Mouse (Mus musculus): ENCODE data around the gene Arl6ip4. TPM values are rescaled to one million over a fixed set of nuclear protein-coding genes. Genes with fewer than 3 reads are reported as not detected.

Arl6ip4 gene
- total and polyA plus RNA-seq, 2 experiments from 2014 or later = 36.0 to 98.3 TPM

DNA sequence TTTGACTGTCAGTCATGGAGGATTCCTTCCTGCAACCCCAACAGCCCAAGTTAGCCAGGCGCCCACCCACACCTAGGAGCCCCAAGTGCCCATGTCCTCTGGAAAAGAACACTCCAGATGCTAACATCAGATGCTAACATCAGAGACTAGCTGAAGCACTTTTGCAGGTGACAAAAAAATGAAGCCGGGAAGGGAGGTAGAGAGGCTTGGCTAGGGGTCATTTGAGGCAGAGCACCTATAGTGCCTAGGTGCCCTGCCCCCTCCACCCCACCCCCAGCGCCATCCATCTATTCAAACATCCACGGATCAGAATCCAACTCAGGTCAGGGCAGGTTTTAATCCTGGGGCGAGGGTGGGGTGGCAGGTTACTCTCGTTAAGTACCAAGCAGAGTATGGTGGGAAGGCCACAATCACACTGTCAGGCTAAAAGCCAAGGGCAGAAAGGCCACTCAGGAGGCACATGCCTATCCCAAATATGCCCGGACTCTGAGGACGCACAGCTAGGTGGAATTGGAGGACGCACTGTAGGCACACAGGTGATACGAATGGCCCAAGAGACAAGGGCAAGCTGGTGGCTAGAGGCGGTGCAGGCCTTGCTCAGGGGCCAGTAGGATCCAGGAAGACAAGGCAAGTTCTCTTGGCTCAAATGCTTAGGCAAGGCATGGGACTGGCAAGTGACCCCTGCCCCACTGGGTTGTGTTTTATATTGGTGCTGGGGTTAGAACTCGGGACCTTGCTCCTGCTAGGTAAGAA is 21.9 kb upstream of the Arl6ip4 start:
- TF ChIP-seq CTCF (IDR thresholded peaks at IDR 0.05; ENCODE audit: low read depth) = no peak
- Histone ChIP-seq H3K27me3 (ENCODE audit: insufficient read depth, low read length) (no peaks in the 10 kb centered on the region), H3K4me1 (ENCODE audit: insufficient read depth) (no peaks in the 10 kb centered on the region), H3K27ac (ENCODE audit: low read depth, low read length) (no peak overlapping the region), H3K36me3 (ENCODE audit: insufficient read depth) (peaks cover 5% of the 10 kb centered on the region; the same call in 1 of the 2 replicates), H3K4me3 (ENCODE audit: low read depth, low read length) (no peak overlapping the region), H3K9me3 (ENCODE audit: low read length) (no peaks in the 10 kb centered on the region), H3K9ac (no peak overlapping the region), H3K4me2 (ENCODE audit: low read depth) (0 out of 2 replicates have a peak overlapping the region, but pooled peaks have one; percentile 63)
- WGBS = 81% methylated on average over 12 of the region's 12 CpGs
- DNase-seq (no peak), ATAC-seq (no peak)

DNA sequence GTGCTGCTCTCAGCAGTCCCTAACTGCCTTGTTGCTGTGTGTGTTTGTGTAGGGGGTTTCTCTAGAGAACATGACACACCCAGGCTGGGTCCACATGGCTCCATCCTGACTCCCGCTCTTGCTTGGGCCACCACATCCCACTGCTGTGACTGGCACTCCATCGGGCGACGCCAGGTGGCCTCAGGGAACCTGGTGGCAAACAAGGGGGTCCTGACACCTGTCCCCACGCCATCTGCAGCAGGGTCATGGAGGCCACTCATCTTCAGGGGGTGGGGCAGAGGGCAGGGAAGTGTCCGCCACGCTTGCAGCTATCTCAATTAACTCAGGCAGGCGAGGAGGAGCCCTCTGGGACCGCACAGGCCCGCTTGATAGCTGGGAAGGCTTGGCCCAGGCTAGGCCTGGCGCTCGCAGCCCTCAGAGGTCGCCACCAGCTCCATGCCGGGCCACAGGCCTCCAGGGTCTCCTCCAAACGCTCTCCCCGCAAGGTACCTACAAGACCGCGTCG is 20.8 kb upstream of the Arl6ip4 start:
- 0 out of 2 replicates have a peak, but pooled peaks cover 3% of the 10 kb centered on the region for H3K9me3 ChIP-seq (ENCODE audit: low read length)
- ATAC-seq (peak; percentile 66), DNase-seq (no peak)
- TF ChIP-seq CTCF (IDR thresholded peaks at IDR 0.05; ENCODE audit: low read depth) = no peak
- H3K27ac ChIP-seq (ENCODE audit: low read depth, low read length) = no peak overlapping the region
- peak overlapping the region; percentile 63 for H3K4me2 ChIP-seq (ENCODE audit: low read depth)
- no peaks in the 10 kb centered on the region for H3K36me3 ChIP-seq (ENCODE audit: insufficient read depth)
- H3K9ac ChIP-seq = peak overlapping the region; percentile 63
- 14% methylated on average over 19 of the region's 19 CpGs for WGBS
- peak overlapping the region; percentile 48 for H3K4me3 ChIP-seq (ENCODE audit: low read depth, low read length)
- H3K4me1 ChIP-seq (ENCODE audit: insufficient read depth) = no peaks in the 10 kb centered on the region
- H3K27me3 ChIP-seq (ENCODE audit: insufficient read depth, low read length) = no peaks in the 10 kb centered on the region

DNA sequence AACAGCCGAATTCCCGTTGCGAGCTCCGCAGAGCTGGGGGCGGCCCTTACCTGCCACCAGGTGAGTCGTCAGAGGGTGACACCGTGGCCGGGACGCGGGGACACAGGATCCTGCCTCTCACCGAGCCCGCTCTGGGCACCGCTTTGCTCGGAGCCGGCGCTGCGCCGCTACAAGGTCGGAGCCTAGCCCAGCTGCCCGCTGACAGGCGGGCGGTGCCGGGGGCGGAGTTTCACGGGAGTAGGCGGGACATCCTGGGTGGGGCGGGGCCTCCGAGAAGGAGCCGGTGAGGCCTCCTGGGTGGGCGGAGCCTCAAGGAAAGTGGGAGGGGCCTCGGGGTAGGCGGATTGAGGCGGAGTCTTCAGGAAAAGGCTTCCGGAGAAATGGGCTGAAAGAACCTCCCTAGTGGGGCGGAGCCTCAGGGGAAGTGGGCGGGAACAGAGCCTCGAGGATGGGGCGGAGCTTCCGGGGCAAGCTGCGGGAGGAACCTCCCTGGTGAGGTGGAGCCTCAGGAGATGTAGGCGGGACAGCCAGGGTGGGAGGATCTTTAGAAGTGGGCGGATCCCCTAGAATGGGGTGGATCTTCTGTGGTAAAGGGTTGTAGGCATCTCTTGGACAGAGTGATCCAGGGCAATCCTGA is 20.2 kb upstream of the Arl6ip4 start, which contains the start of gene Abcb9:
TSS of gene Abcb9 (minus strand) at position 203 of the 637 bp plus-strand sequence.
- Histone ChIP-seq H3K4me2 (ENCODE audit: low read depth) (peak within 1 kb of the TSS; percentile 63), H3K27ac (ENCODE audit: low read depth, low read length) (no peak within 1 kb of the TSS), H3K9ac (peak within 1 kb of the TSS; percentile 63), H3K27me3 (ENCODE audit: insufficient read depth, low read length) (no peaks in the 10 kb centered on the region), H3K9me3 (ENCODE audit: low read length) (0 out of 2 replicates have a peak, but pooled peaks cover 3% of the 10 kb centered on the region), H3K4me1 (ENCODE audit: insufficient read depth) (no peaks in the 10 kb centered on the region), H3K4me3 (ENCODE audit: low read depth, low read length) (peak within 1 kb of the TSS; percentile 48), H3K36me3 (ENCODE audit: insufficient read depth) (no peaks in the 10 kb centered on the region)
- WGBS = 3% methylated on average over 42 of the region's 42 CpGs
- peak; percentile 82 for ATAC-seq
- peak; percentile 89 for DNase-seq
- TF ChIP-seq CTCF (IDR thresholded peaks at IDR 0.05; ENCODE audit: low read depth) = no peak

DNA sequence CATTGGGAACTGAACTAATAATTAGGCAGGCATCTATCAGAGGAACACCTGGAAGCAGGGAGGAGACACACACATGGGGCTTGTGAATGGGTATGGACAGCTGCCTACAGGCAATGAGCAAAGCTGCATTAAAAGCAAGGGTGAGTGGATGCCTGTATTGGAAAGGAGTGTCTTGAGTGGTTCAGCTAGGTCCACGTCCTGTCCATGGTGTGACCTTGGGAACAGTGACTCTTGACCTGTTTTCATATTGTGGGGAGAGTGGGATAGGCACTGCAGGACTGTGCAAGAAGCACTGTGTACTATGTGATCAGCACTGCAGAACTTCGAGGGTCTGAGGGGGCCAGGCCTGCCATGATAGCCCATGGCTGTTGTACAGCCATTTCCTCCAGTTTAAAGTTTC is 17.0 kb upstream of the Arl6ip4 start:
- DNase-seq (no peak), ATAC-seq (no peak)
- WGBS = 86% methylated on average over 2 of the region's 2 CpGs
- H3K9ac ChIP-seq = no peak overlapping the region
- H3K36me3 ChIP-seq (ENCODE audit: insufficient read depth) = no peaks in the 10 kb centered on the region
- H3K9me3 ChIP-seq (ENCODE audit: low read length) = 0 out of 2 replicates have a peak, but pooled peaks cover 3% of the 10 kb centered on the region
- no peak for TF ChIP-seq CTCF (IDR thresholded peaks at IDR 0.05; ENCODE audit: low read depth)
- H3K4me3 ChIP-seq (ENCODE audit: low read depth, low read length) = no peak overlapping the region
- H3K27ac ChIP-seq (ENCODE audit: low read depth, low read length) = no peak overlapping the region
- H3K27me3 ChIP-seq (ENCODE audit: insufficient read depth, low read length) = no peaks in the 10 kb centered on the region
- no peaks in the 10 kb centered on the region for H3K4me1 ChIP-seq (ENCODE audit: insufficient read depth)
- H3K4me2 ChIP-seq (ENCODE audit: low read depth) = no peak overlapping the region

DNA sequence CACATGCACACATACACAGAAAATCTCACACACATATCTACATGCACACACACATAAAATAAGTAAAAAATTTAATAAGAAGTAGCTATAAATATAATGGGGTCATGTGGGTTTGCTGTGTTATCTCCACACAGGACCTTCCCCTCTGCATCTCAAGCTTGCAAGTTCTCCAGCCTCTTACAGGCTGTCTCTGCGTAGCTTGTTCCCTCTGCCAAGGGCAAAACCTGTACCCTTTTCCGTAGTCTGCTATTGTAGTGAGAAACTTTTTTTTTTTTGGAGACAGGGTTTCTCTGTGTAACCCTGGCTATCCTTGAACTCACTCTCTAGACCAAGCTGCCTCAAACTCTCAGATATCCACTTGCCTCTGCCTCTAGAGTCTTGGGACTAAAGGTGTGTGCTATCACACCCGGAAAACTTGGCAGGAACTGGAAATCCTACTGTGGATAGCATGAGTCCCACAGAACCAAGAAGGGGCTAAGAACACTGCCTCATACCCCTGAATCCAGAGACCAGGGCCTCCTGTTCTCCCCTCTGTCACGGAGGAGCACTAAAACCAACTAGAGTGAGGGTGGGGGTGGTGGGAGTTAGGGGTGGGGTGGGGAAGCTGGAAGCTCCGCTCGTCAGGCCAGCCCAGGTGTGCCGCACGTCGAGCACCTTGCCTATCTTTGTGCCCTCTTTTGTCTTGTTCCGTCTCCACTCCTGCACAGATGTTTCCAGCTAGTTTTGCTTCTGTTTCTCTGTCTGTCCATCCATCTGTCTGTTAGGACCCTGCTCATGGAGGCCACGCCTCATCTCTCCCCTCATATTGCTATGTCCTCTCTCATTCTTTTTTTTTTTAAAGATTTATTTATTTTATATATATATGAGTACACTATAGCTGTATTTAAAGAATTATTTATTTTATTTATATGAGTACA is 15.5 kb upstream of the Arl6ip4 start:
- H3K9me3 ChIP-seq (ENCODE audit: low read length) = 0 out of 2 replicates have a peak, but pooled peaks cover 3% of the 10 kb centered on the region
- H3K4me3 ChIP-seq (ENCODE audit: low read depth, low read length) = no peak overlapping the region
- no peaks in the 10 kb centered on the region for H3K27me3 ChIP-seq (ENCODE audit: insufficient read depth, low read length)
- no peak overlapping the region for H3K27ac ChIP-seq (ENCODE audit: low read depth, low read length)
- H3K4me2 ChIP-seq (ENCODE audit: low read depth) = no peak overlapping the region
- WGBS = 92% methylated on average over 11 of the region's 11 CpGs
- no peaks in the 10 kb centered on the region for H3K4me1 ChIP-seq (ENCODE audit: insufficient read depth)
- ATAC-seq = no peak
- no peak overlapping the region for H3K9ac ChIP-seq
- H3K36me3 ChIP-seq (ENCODE audit: insufficient read depth) = no peaks in the 10 kb centered on the region
- no peak for TF ChIP-seq CTCF (IDR thresholded peaks at IDR 0.05; ENCODE audit: low read depth)
- no peak for DNase-seq

DNA sequence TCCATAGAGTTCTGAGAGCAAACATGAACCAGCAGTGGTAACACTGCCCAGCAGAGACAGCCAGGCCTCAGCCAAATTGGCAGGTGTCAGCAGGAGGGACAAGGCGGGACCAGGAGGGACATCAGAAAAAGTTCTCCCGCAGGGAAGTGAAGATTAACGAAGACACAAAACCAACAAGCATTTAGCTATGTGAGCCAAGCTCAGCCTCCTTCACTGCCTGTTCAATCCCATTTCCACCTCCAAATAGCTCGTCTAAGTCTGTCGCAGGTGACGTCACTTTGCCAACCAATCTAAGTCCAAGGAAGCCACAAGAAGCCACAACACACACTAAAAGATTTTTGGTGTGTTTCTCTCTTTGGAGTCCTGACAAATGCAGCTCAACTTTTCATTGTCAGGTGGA is 13.6 kb upstream of the Arl6ip4 start:
- ATAC-seq = no peak

More for the DNA sequence above, 13.6 kb upstream of the Arl6ip4 start:
- no peak for DNase-seq
- 81% methylated on average over 6 of the region's 6 CpGs for WGBS
- Histone ChIP-seq H3K9me3 (ENCODE audit: low read length) (0 out of 2 replicates have a peak, but pooled peaks cover 3% of the 10 kb centered on the region), H3K9ac (no peak overlapping the region), H3K4me2 (ENCODE audit: low read depth) (no peak overlapping the region), H3K4me3 (ENCODE audit: low read depth, low read length) (no peak overlapping the region), H3K36me3 (ENCODE audit: insufficient read depth) (no peaks in the 10 kb centered on the region), H3K27me3 (ENCODE audit: insufficient read depth, low read length) (no peaks in the 10 kb centered on the region), H3K27ac (ENCODE audit: low read depth, low read length) (no peak overlapping the region), H3K4me1 (ENCODE audit: insufficient read depth) (no peaks in the 10 kb centered on the region)
- no peak for TF ChIP-seq CTCF (IDR thresholded peaks at IDR 0.05; ENCODE audit: low read depth)
